Mouse (Mus musculus) adrenal gland, postnatal 36 days (tissue): ENCODE measurements around the gene Il1rn. TPM values are rescaled to one million over a fixed set of nuclear protein-coding genes. Genes with fewer than 3 reads are reported as not detected.

Experiments used
- DNase-seq, 2 experiments: peaks; one replicate each; pipeline ENCODE4 v3.0.0; 2021; ENCODE audit warnings: mixed read lengths in 1 of 2
- total RNA-seq, 2 experiments: library from RNA; stranded (reverse); gene quantifications; 2 replicates each; pipeline ENCODE4 v1.2.3; 2021

The Il1rn gene
- total RNA-seq, 2 experiments from 2014 or later, result 0.16 to 0.79 TPM

- no peak for DNase-seq
These were observed 46.0 kb downstream of the Il1rn start for GRCm38 (mm10) chr2:24382456-24383230.

- DNase-seq, result no peak
These were observed 47.0 kb downstream of the Il1rn start for GRCm38 (mm10) chr2:24383636-24384035.

- DNase-seq, result no peak
These were observed 47.7 kb downstream of the Il1rn start for GRCm38 (mm10) chr2:24384393-24384792.

GRCm38 (mm10) chr2:24385111-24385961, 48.7 kb downstream of the Il1rn start:
- peak in 1 of 2 experiments; percentile 16 for DNase-seq

GRCm38 (mm10) chr2:24386158-24386963, 49.7 kb downstream of the Il1rn start:
- no peak for DNase-seq

- DNase-seq, result no peak
These were observed 50.3 kb downstream of the Il1rn start for GRCm38 (mm10) chr2:24386964-24387320.

GRCm38 (mm10) chr2:24387361-24388283, 51.0 kb downstream of the Il1rn start:
- DNase-seq, result no peak

- no peak for DNase-seq
These were observed 56.6 kb downstream of the Il1rn start for GRCm38 (mm10) chr2:24393251-24393650.

- no peak for DNase-seq
These were observed 60.5 kb downstream of the Il1rn start for GRCm38 (mm10) chr2:24397115-24397514.

GRCm38 (mm10) chr2:24400711-24401110, 64.1 kb downstream of the Il1rn start:
- DNase-seq, result no peak

Other genes starting within 250 kb of the Il1rn start
- gene Tbpl2, start 240.3 kb upstream of the Il1rn start, total RNA-seq, result not detected
- not detected for gene Il1f8, start 183.7 kb upstream of the Il1rn start, total RNA-seq
- gene Il1f9, start 150.4 kb upstream of the Il1rn start, total RNA-seq, result not detected
- gene Il1f6, start 121.4 kb upstream of the Il1rn start, total RNA-seq, result not detected
- gene Il1f5, start 59.9 kb upstream of the Il1rn start, total RNA-seq, result not detected
- gene Il1f10, start 45.7 kb upstream of the Il1rn start, total RNA-seq, result not detected
- 1 to 10 TPM; 1.5 to 2.4 TPM for gene Psd4, start 30.7 kb downstream of the Il1rn start, total RNA-seq
- gene Pax8, start 138.7 kb downstream of the Il1rn start, total RNA-seq, result not detected